Mouse (Mus musculus) intestine, embryonic 14.5 days (tissue): Measurements from ENCODE around the gene Zdhhc7. TPM values are rescaled to one million over a fixed set of nuclear protein-coding genes. Genes with fewer than 3 reads are reported as not detected.

Experiments
- ATAC-seq: fragments of 200-750 bp; cut with Nextera tagmentation; replicated peaks from 2 replicates; pipeline ENCODE4 v1.8.0; 2017; ENCODE audit warnings: low read depth, moderate number of reproducible peaks, moderate TSS enrichment, moderate library complexity; ENCODE audit not compliant: low FRiP score, low TSS enrichment
- DNase-seq: peaks from one replicate; pipeline ENCODE4 v3.0.0-alpha.2; 2018; ENCODE audit warnings: low spot score
- H3K27ac ChIP-seq: fragments of 300-500 bp; sonication (generic); 2 replicates; pipeline ENCODE4 v1.5.1; 2014; ENCODE audit warnings: low read depth, mild to moderate bottlenecking, control low read depth
- H3K27me3 ChIP-seq: fragments of 300-500 bp; sonication (generic); replicated peaks from 2 replicates; pipeline ENCODE4 v1.6.1; 2014; ENCODE audit warnings: low read length, control low read depth; ENCODE audit not compliant: control insufficient read depth, insufficient read depth
- H3K36me3 ChIP-seq: fragments of 300-500 bp; sonication (generic); 2 replicates; pipeline ENCODE4 v1.6.1; 2014; ENCODE audit warnings: low read length, control low read depth; ENCODE audit not compliant: control insufficient read depth, insufficient read depth
- H3K4me1 ChIP-seq: fragments of 300-500 bp; sonication (generic); replicated peaks from 2 replicates; pipeline ENCODE4 v1.6.1; 2014; ENCODE audit warnings: low read length, control low read depth, mixed read lengths; ENCODE audit not compliant: control insufficient read depth, insufficient read depth
- H3K4me2 ChIP-seq: fragments of 300-500 bp; sonication (generic); 2 replicates; pipeline ENCODE4 v1.6.1; 2014; ENCODE audit warnings: low read length
- H3K4me3 ChIP-seq: fragments of 300-500 bp; sonication (generic); 2 replicates; pipeline ENCODE4 v1.5.1; 2014; ENCODE audit warnings: low read depth, low read length, control low read depth, mixed read lengths
- H3K9ac ChIP-seq: fragments of 300-500 bp; sonication (generic); 2 replicates; pipeline ENCODE4 v1.6.1; 2014; ENCODE audit warnings: mild to moderate bottlenecking, low read length
- H3K9me3 ChIP-seq: fragments of 300-500 bp; sonication (generic); 2 replicates; pipeline ENCODE4 v1.6.1; 2016; ENCODE audit warnings: low read length, control low read depth; ENCODE audit not compliant: control insufficient read depth
- WGBS: fragments of 180-500 bp; shearing (Covaris S2); extraction: QIAGEN DNeasy Blood & Tissue Kit; methylation state at CpG from one replicate; pipeline ENCODE4 v1.1.7; 2014; 5-methylcytosine and 5-hydroxymethylcytosine counted together
- polyA plus RNA-seq: library from polyadenylated mRNA; unstranded; fragments of >200 nt; fragmentation: Nextera tagmentation; extraction: Ambion mirVana; gene quantifications from 2 replicates; pipeline ENCODE4 v1.2.1, GENCODE M21; 2014

The Zdhhc7 gene
- polyA plus RNA-seq, 1 experiment from 2014 or later, result 30.6 TPM

- H3K4me3 ChIP-seq, result no peak overlapping the region
- DNase-seq (no peak), ATAC-seq (no peak)
- H3K4me1 ChIP-seq, result no peaks in the 10 kb centered on the region; the same call in 1 of the 2 replicates
- H3K27me3 ChIP-seq, result no peaks in the 10 kb centered on the region
- 62% methylated on average over 6 of the region's 6 CpGs for WGBS
- no peak overlapping the region for H3K27ac ChIP-seq
- no peak overlapping the region for H3K4me2 ChIP-seq
- H3K36me3 ChIP-seq, result peaks cover 12% of the 10 kb centered on the region
- H3K9me3 ChIP-seq, result no peaks in the 10 kb centered on the region
- H3K9ac ChIP-seq, result no peak overlapping the region
These were observed 66.8 kb downstream of the Zdhhc7 start for GRCm38 (mm10) chr8:120034471-120034870.

DNA sequence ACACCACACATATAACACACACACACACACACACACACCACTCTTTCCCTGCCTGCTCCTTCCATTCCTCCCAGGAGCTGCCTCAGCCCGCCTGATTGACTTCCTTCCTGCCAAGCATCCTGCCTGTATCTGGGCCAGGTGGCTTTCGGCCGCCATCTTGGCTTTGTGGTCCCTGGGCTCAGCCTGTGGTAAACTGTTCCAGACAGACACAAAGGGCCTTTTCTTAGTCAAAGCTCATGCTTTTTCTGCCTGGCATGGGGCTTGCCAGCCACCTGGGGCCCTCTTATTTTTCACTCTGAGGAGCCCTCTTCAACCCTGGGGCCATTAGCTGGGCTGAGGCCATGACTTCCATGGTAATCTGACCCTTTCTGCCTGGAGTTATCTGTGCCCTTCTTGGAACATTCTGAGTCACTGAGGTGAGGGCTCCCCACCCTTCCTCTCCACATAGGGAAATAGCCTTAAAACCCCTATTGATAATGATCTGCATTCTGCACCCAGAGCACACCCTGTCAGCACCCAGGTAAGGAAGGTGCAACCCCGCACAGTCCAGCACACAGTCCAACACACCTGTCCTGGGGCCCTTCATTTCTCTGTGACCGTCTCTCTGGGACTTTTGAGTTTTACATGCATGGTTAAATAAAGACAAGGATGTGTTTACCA, 68.6 kb downstream of the Zdhhc7 start:
- Histone ChIP-seq H3K9ac (no peak overlapping the region), H3K4me1 (no peaks in the 10 kb centered on the region; the same call in 1 of the 2 replicates), H3K27me3 (no peaks in the 10 kb centered on the region), H3K27ac (no peak overlapping the region), H3K36me3 (peaks cover 12% of the 10 kb centered on the region), H3K9me3 (no peaks in the 10 kb centered on the region), H3K4me2 (no peak overlapping the region), H3K4me3 (no peak overlapping the region)
- no peak for ATAC-seq
- WGBS, result 92% methylated on average over 5 of the region's 5 CpGs
- no peak for DNase-seq

Other genes starting within 250 kb of the Zdhhc7 start
- 12.9 and 14.0 TPM in 2 replicates for gene Klhl36, start 239.2 kb downstream of the Zdhhc7 start, polyA plus RNA-seq
- 136 and 144 TPM in 2 replicates for gene Usp10, start 191.1 kb downstream of the Zdhhc7 start, polyA plus RNA-seq
- gene Gm20388, start 190.6 kb downstream of the Zdhhc7 start, polyA plus RNA-seq, result 8.3 and 9.9 TPM in 2 replicates
- 18.0 and 22.0 TPM in 2 replicates for gene Crispld2, start 109.0 kb downstream of the Zdhhc7 start, polyA plus RNA-seq
- gene 6430548M08Rik, start 12.7 kb upstream of the Zdhhc7 start, polyA plus RNA-seq, result 4.7 and 6.3 TPM in 2 replicates
- gene Fam92b, start 76.0 kb upstream of the Zdhhc7 start, polyA plus RNA-seq, result 1.5 and 1.6 TPM in 2 replicates
- 13.3 and 16.7 TPM in 2 replicates for gene Gse1, start 127.0 kb upstream of the Zdhhc7 start, polyA plus RNA-seq